Mouse (Mus musculus): ENCODE measurements at regions not wholly inside any gene's neighbourhood (a gene's known extent, or its start where the extent isn't known, plus 50 kb on each side); places are given as distances from the start of the nearest gene placed in this dataset.

GRCm38 (mm10) chr15:25059347-25059746, 354.2 kb downstream of the Basp1 start:
- Histone ChIP-seq H3K27me3 (no peaks in the 10 kb centered on the region), H3K9me3 (no peaks in the 10 kb centered on the region; the same call in 1 of the 2 replicates), H3K4me3 (no peak overlapping the region), H3K4me2 (no peak overlapping the region), H3K36me3 (no peaks in the 10 kb centered on the region), H3K9ac (no peak overlapping the region), H3K27ac (replicated peaks) (no peak overlapping the region), H3K4me1 (replicated peaks) (no peaks in the 10 kb centered on the region)
- ATAC-seq (ENCODE audit: low FRiP score, low read depth), result no peak

- 45% methylated on average over 1 of the region's 1 CpGs for WGBS
- no peak overlapping the region for H3K4me3 ChIP-seq
- no peaks in the 10 kb centered on the region for H3K9me3 ChIP-seq
- no peak overlapping the region for H3K27ac ChIP-seq (replicated peaks)
- H3K9ac ChIP-seq, result no peak overlapping the region
- no peaks in the 10 kb centered on the region for H3K4me1 ChIP-seq (replicated peaks)
- no peak overlapping the region for H3K4me2 ChIP-seq
- H3K27me3 ChIP-seq, result no peaks in the 10 kb centered on the region
- H3K36me3 ChIP-seq, result no peaks in the 10 kb centered on the region
- no peak for ATAC-seq (ENCODE audit: low FRiP score, low read depth)
These were observed 365.7 kb downstream of the Basp1 start for GRCm38 (mm10) chr15:25047875-25048274.

DNA sequence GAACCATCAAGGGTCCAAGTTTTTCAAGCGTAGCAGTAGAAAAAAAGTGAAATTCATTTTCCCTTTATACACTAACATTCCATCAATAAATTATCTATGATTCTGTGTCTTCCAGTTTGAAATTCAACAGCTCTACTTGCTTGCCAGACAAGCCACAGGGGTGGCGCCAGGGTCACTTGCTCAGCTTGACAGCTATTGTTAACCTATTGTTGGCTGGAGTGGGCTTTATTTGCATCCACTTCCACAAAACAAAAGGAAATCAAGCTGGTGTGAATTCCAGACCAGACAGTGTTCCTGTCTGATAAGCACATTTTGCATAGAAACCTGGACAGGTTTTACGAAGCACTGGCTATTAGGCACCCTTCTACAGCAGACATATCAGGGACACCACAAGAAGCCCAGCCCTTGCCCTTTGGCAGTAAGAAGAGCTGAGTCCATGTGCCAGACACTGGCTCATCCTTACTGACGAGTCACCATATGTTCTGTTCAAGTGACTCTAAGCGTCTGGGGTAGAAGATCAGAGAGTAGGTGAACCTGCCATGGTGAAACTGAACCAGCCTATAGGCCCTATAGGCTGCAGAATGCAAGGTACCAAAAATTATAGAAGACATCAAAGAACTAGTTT, 366.9 kb downstream of the Basp1 start:
- H3K4me2 ChIP-seq, result no peak overlapping the region
- no peaks in the 10 kb centered on the region for H3K4me1 ChIP-seq (replicated peaks)
- H3K9me3 ChIP-seq, result no peaks in the 10 kb centered on the region
- no peak overlapping the region for H3K27ac ChIP-seq (replicated peaks)
- no peaks in the 10 kb centered on the region for H3K27me3 ChIP-seq
- ATAC-seq (ENCODE audit: low FRiP score, low read depth), result no peak
- no peaks in the 10 kb centered on the region for H3K36me3 ChIP-seq
- whole genome bisulfite sequencing, result 36% methylated on average over 5 of the region's 5 CpGs
- H3K9ac ChIP-seq, result no peak overlapping the region
- H3K4me3 ChIP-seq, result no peak overlapping the region

GRCm38 (mm10) chr15:25036231-25036630, 377.3 kb downstream of the Basp1 start:
- H3K36me3 ChIP-seq, result no peaks in the 10 kb centered on the region
- no peak for ATAC-seq (ENCODE audit: low FRiP score, low read depth)
- H3K4me2 ChIP-seq, result no peak overlapping the region
- no peak overlapping the region for H3K4me3 ChIP-seq
- no peaks in the 10 kb centered on the region for H3K27me3 ChIP-seq
- no peaks in the 10 kb centered on the region for H3K4me1 ChIP-seq (replicated peaks)
- H3K9me3 ChIP-seq, result no peaks in the 10 kb centered on the region
- H3K9ac ChIP-seq, result no peak overlapping the region
- H3K27ac ChIP-seq (replicated peaks), result no peak overlapping the region
- WGBS, result 90% methylated on average over 3 of the region's 3 CpGs

- H3K4me3 ChIP-seq, result no peak overlapping the region
- H3K9ac ChIP-seq, result no peak overlapping the region
- H3K4me2 ChIP-seq, result peak overlapping the region; percentile 29; the same call in 1 of the 2 replicates
- H3K36me3 ChIP-seq, result no peaks in the 10 kb centered on the region
- H3K27me3 ChIP-seq, result no peaks in the 10 kb centered on the region
- WGBS, result 39% methylated on average over 8 of the region's 8 CpGs
- no peak for ATAC-seq (ENCODE audit: low FRiP score, low read depth)
- H3K9me3 ChIP-seq, result no peaks in the 10 kb centered on the region
- peaks cover 18% of the 10 kb centered on the region for H3K4me1 ChIP-seq (replicated peaks)
- H3K27ac ChIP-seq (replicated peaks), result no peak overlapping the region; the same call in 1 of the 2 replicates
These were observed 385.7 kb downstream of the Basp1 start for GRCm38 (mm10) chr15:25027865-25028264.

GRCm38 (mm10) chr15:25026786-25027461, 386.6 kb downstream of the Basp1 start:
- Histone ChIP-seq H3K9ac (peak overlapping the region; percentile 33; the same call in 1 of the 2 replicates), H3K4me3 (peak overlapping the region; percentile 36), H3K27ac (replicated peaks) (peak overlapping the region; percentile 83), H3K36me3 (no peaks in the 10 kb centered on the region), H3K4me1 (replicated peaks) (peaks cover 18% of the 10 kb centered on the region), H3K27me3 (no peaks in the 10 kb centered on the region), H3K4me2 (peak overlapping the region; percentile 57), H3K9me3 (no peaks in the 10 kb centered on the region)
- 1% methylated on average over 15 of the region's 15 CpGs for WGBS
- peak; percentile 84 for ATAC-seq (ENCODE audit: low FRiP score, low read depth)

DNA sequence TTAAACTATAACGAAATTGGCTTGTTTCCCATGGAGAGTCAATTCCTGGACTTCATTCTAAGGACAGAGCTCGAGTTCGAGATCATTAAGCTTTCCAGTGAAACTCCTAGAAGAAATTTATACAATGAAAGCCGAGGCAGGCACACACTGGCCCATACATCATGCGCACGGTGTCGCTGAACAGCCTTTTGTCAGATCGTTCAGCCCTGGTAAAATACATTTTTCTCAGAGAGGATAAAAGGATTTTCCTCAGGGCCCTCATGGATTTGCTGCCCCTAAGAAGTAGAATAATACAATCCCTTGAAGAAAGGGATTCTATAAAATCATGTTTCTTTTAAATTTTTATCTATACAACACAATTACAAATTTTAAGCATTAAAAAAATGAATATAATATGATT, 387.2 kb downstream of the Basp1 start:
- 0 out of 2 replicates have a peak, but pooled peaks have one; percentile 59 for ATAC-seq (ENCODE audit: low FRiP score, low read depth)
- WGBS, result 22% methylated on average over 8 of the region's 8 CpGs

DNA sequence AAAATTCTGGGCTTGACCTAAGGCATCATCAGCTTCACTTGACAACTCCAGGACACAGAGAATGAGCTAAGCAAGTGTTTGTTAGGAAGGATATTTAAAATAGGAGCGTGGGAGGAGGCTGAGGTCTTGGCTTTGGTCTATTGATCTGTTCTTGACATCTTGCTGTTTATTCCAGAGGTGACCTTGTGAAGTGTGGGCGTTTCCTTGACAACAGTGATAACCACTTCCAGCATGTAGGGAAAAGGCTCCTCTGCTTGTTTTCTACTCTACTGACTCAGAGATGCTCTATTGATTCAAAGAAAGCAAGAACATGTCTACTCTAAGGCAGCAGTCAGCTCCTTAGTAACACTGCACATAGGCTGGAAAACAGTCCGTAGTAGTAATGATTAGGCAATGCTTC, 392.6 kb downstream of the Basp1 start:
- H3K9me3 ChIP-seq, result no peaks in the 10 kb centered on the region
- WGBS, result 29% methylated on average over 3 of the region's 3 CpGs
- no peak for ATAC-seq (ENCODE audit: low FRiP score, low read depth)

More for the DNA sequence above, 387.2 kb downstream of the Basp1 start:
- Histone ChIP-seq H3K4me1 (replicated peaks) (peaks cover 19% of the 10 kb centered on the region), H3K27me3 (no peaks in the 10 kb centered on the region), H3K4me2 (peak overlapping the region; percentile 57), H3K27ac (replicated peaks) (peak overlapping the region; percentile 83), H3K36me3 (no peaks in the 10 kb centered on the region), H3K9me3 (no peaks in the 10 kb centered on the region), H3K9ac (no peak overlapping the region), H3K4me3 (peak overlapping the region; percentile 36)

GRCm38 (mm10) chr15:25019352-25019941, 394.1 kb downstream of the Basp1 start:
- peak; percentile 95 for ATAC-seq (ENCODE audit: low FRiP score, low read depth)
- peaks cover 35% of the 10 kb centered on the region for H3K4me1 ChIP-seq (replicated peaks)
- peak overlapping the region; percentile 83 for H3K27ac ChIP-seq (replicated peaks)
- H3K36me3 ChIP-seq, result no peaks in the 10 kb centered on the region
- H3K4me2 ChIP-seq, result peak overlapping the region; percentile 44
- no peak overlapping the region for H3K9ac ChIP-seq
- 40% methylated on average over 12 of the region's 12 CpGs for WGBS
- H3K9me3 ChIP-seq, result no peaks in the 10 kb centered on the region
- H3K4me3 ChIP-seq, result peak overlapping the region; percentile 14; the same call in 1 of the 2 replicates
- no peaks in the 10 kb centered on the region for H3K27me3 ChIP-seq

More for the DNA sequence above, 392.6 kb downstream of the Basp1 start:
- no peak overlapping the region for H3K9ac ChIP-seq
- no peaks in the 10 kb centered on the region for H3K36me3 ChIP-seq
- peaks cover 35% of the 10 kb centered on the region for H3K4me1 ChIP-seq (replicated peaks)
- H3K27ac ChIP-seq (replicated peaks), result peak overlapping the region; percentile 83
- no peak overlapping the region for H3K4me2 ChIP-seq
- no peak overlapping the region for H3K4me3 ChIP-seq
- no peaks in the 10 kb centered on the region for H3K27me3 ChIP-seq

- H3K9ac ChIP-seq, result no peak overlapping the region
- WGBS, result 68% methylated on average over 3 of the region's 3 CpGs
- H3K36me3 ChIP-seq, result no peaks in the 10 kb centered on the region
- H3K9me3 ChIP-seq, result no peaks in the 10 kb centered on the region
- H3K4me2 ChIP-seq, result peak overlapping the region; percentile 44
- ATAC-seq (ENCODE audit: low FRiP score, low read depth), result peak; percentile 32; the same call in 1 of the 2 replicates
- H3K4me3 ChIP-seq, result no peak overlapping the region
- H3K4me1 ChIP-seq (replicated peaks), result peaks cover 35% of the 10 kb centered on the region
- peak overlapping the region; percentile 83 for H3K27ac ChIP-seq (replicated peaks)
- no peaks in the 10 kb centered on the region for H3K27me3 ChIP-seq
These were observed 394.6 kb downstream of the Basp1 start for GRCm38 (mm10) chr15:25018937-25019336.

DNA sequence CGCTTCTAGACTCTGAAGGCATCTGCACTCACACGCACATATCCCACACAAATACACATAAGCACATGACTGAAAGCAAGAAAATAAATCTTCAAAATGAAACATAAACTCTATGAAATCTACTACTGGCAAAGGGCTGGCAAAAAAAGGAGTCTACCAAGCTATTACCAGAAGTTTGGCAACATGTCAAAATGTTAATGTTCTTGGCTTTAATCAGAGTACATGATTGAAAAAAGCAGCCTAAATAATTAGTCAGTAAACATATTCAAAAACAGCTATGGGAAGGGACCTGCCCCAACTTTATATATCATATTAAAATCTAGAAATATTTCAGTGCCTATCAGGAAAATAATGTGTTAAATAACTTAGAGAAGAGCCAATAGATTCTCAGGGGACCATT, 405.8 kb downstream of the Basp1 start:
- Histone ChIP-seq H3K4me2 (no peak overlapping the region), H3K9me3 (no peaks in the 10 kb centered on the region), H3K4me1 (replicated peaks) (no peaks in the 10 kb centered on the region), H3K27me3 (no peaks in the 10 kb centered on the region), H3K9ac (no peak overlapping the region), H3K4me3 (no peak overlapping the region), H3K27ac (replicated peaks) (no peak overlapping the region), H3K36me3 (no peaks in the 10 kb centered on the region)
- 94% methylated on average over 2 of the region's 2 CpGs for WGBS
- no peak for ATAC-seq (ENCODE audit: low FRiP score, low read depth)

GRCm38 (mm10) chr15:25000171-25000570, 413.4 kb downstream of the Basp1 start:
- 81% methylated on average over 3 of the region's 3 CpGs for WGBS
- Histone ChIP-seq H3K36me3 (no peaks in the 10 kb centered on the region), H3K27me3 (no peaks in the 10 kb centered on the region), H3K4me1 (replicated peaks) (no peaks in the 10 kb centered on the region), H3K4me2 (no peak overlapping the region), H3K27ac (replicated peaks) (no peak overlapping the region), H3K9me3 (no peaks in the 10 kb centered on the region), H3K4me3 (no peak overlapping the region), H3K9ac (no peak overlapping the region)
- ATAC-seq (ENCODE audit: low FRiP score, low read depth), result no peak
